Mouse (Mus musculus) MEL-GATA-1-ER (cell line): ENCODE data around the gene Sergef.

Experiments used
- DNase-seq: peaks from one replicate; pipeline ENCODE4 v3.0.0-alpha.2; 2012; ENCODE audit warnings: low read depth; ENCODE audit errors: extremely low read depth

The Sergef gene

GRCm38 (mm10) chr7:46448922-46449645, 190.5 kb downstream of the Sergef start:
- DNase-seq: no peak

GRCm38 (mm10) chr7:46447473-46448165, 192.0 kb downstream of the Sergef start:
- no peak for DNase-seq

GRCm38 (mm10) chr7:46445896-46446295, 193.7 kb downstream of the Sergef start:
- DNase-seq: peak; percentile 49

- no peak for DNase-seq
Measured at GRCm38 (mm10) chr7:46443163-46443562, 196.4 kb downstream of the Sergef start.

- DNase-seq: no peak
Measured at GRCm38 (mm10) chr7:46438537-46439141, 201.0 kb downstream of the Sergef start.

GRCm38 (mm10) chr7:46435833-46436232, 203.8 kb downstream of the Sergef start:
- DNase-seq: no peak

GRCm38 (mm10) chr7:46433874-46434273, 205.7 kb downstream of the Sergef start:
- no peak for DNase-seq

GRCm38 (mm10) chr7:46425012-46425411, 214.6 kb downstream of the Sergef start:
- no peak for DNase-seq

- DNase-seq: no peak
Measured at GRCm38 (mm10) chr7:46423951-46424350, 215.7 kb downstream of the Sergef start.

- DNase-seq: no peak
Measured at GRCm38 (mm10) chr7:46422764-46423412, 216.7 kb downstream of the Sergef start.

GRCm38 (mm10) chr7:46422052-46422763, 217.4 kb downstream of the Sergef start:
- DNase-seq: no peak

- no peak for DNase-seq
Measured at GRCm38 (mm10) chr7:46421535-46421934, 218.1 kb downstream of the Sergef start.

- no peak for DNase-seq
Measured at GRCm38 (mm10) chr7:46418102-46418622, 221.4 kb downstream of the Sergef start.

GRCm38 (mm10) chr7:46417467-46417866, 222.1 kb downstream of the Sergef start:
- DNase-seq: no peak

- no peak for DNase-seq
Measured at GRCm38 (mm10) chr7:46415818-46416425, 223.7 kb downstream of the Sergef start.

GRCm38 (mm10) chr7:46413959-46414725, 225.5 kb downstream of the Sergef start:
- DNase-seq: no peak

GRCm38 (mm10) chr7:46412823-46413222, 226.8 kb downstream of the Sergef start:
- no peak for DNase-seq

GRCm38 (mm10) chr7:46410727-46411126, 228.9 kb downstream of the Sergef start:
- DNase-seq: no peak

- DNase-seq: no peak
Measured at GRCm38 (mm10) chr7:46409204-46409789, 230.3 kb downstream of the Sergef start.
